In the genomic region with DNA sequence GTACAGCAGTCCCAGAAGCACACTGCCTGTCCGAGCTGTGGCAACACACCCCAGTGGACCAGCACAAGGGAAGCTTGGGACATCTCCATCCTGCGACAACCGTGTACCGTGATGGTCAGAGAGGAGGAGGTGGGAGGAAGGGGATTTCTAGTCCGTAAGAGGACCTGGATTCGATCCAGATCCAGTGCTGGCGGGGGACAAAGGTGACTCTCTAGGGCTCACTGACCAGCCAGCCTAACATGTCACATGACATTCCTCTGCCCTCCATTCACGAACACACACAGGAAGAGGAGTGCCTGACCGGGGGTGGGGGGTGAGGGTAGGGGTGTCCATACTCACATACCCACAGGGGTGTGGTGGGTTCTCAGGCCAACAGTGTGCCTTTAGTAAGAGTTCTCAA, we compare ENCODE assay signal across 17 mouse cellular contexts. TPM values are rescaled to one million over a fixed set of nuclear protein-coding genes. Genes with fewer than 3 reads are reported as not detected.
DNase-seq lines count a peak whose midpoint lies in the region; ATAC-seq and TF ChIP-seq lines count a peak whose summit lies in the region.
"Had no signal": no experiment of that assay in that cellular context is flagged by ENCODE, and none has a peak within 500 bp of the region (broad histone marks: within the 10 kb centered on the region; RNA-seq: fewer than 3 reads in every experiment).

No protein-coding gene starts in this region.

- H3K4me2 ChIP-seq in limb, embryonic 13.5 days (replicated peaks): no peak overlapping the region
- H3K4me2 ChIP-seq: embryonic facial prominence, embryonic 13.5 days; limb, embryonic 12.5 days had no signal

- peak; percentile 38 for DNase-seq in cerebellum, adult 9-10 months
- DNase-seq in limb, embryonic 10.5 days (ENCODE audit: low spot score): no peak
- peak; percentile 65 to 77 for DNase-seq in kidney, postnatal 36 days
- no peak for DNase-seq in left cerebral cortex, adult 9 months (ENCODE audit: low spot score in 2 of 2)
- no peak for DNase-seq in retina, embryonic 14.5 days (ENCODE audit: low spot score)
- DNase-seq: forebrain, postnatal 0 days; gastrocnemius, adult 2 months; heart, adult 18-20 months; right cerebral cortex, postnatal 4 days; thymus, postnatal 4 days had no signal

- WGBS in limb, embryonic 13.5 days: 85% methylated on average over 9 of the region's 9 CpGs
- 86% methylated on average over 9 of the region's 9 CpGs for WGBS in limb, embryonic 10.5 days

- no peak for ATAC-seq in cerebellum, adult (ENCODE audit: insufficient number of reproducible peaks, low FRiP score, low TSS enrichment)
- no peak for ATAC-seq in limb, embryonic 13.5 days (ENCODE audit: low FRiP score, low read depth)
- ATAC-seq: forebrain, postnatal 0 days had no signal

- no peak overlapping the region for H3K27ac ChIP-seq in limb, embryonic 13.5 days
- H3K27ac ChIP-seq in limb, embryonic 10.5 days: no peak overlapping the region
- H3K27ac ChIP-seq: embryonic facial prominence, embryonic 13.5 days; gastrocnemius, adult 2 months; layer of hippocampus, adult 2 months; limb, embryonic 12.5 days; lung, embryonic 15.5 days had no signal

- no peak overlapping the region for H3K4me3 ChIP-seq in limb, embryonic 13.5 days
- H3K4me3 ChIP-seq in limb, embryonic 10.5 days: no peak overlapping the region
- H3K4me3 ChIP-seq in E14TG2a.4 (replicated peaks; ENCODE audit: low read length): 0 out of 2 replicates have a peak overlapping the region, but pooled peaks have one; percentile 4
- H3K4me3 ChIP-seq: embryonic facial prominence, embryonic 13.5 days; gastrocnemius, adult 2 months; layer of hippocampus, adult 2 months; limb, embryonic 12.5 days had no signal

- H3K27me3 ChIP-seq in limb, embryonic 13.5 days: no peaks in the 10 kb centered on the region
- H3K27me3 ChIP-seq in limb, embryonic 10.5 days (ENCODE audit: low read depth, poor library complexity, severe bottlenecking): no peaks in the 10 kb centered on the region
- peaks cover 7% of the 10 kb centered on the region; the same call in 1 of the 2 replicates for H3K27me3 ChIP-seq in E14TG2a.4 (ENCODE audit: insufficient read depth, low read length)
- H3K27me3 ChIP-seq: embryonic facial prominence, embryonic 13.5 days; limb, embryonic 12.5 days; lung, embryonic 15.5 days had no signal

- peaks cover 23% of the 10 kb centered on the region for H3K4me1 ChIP-seq in limb, embryonic 13.5 days
- peaks cover 40% of the 10 kb centered on the region for H3K4me1 ChIP-seq in limb, embryonic 10.5 days
- H3K4me1 ChIP-seq in E14TG2a.4 (replicated peaks; ENCODE audit: low read depth, low read length): peaks cover 44% of the 10 kb centered on the region

- H3K36me3 ChIP-seq in limb, embryonic 13.5 days: peaks cover 37% of the 10 kb centered on the region
- H3K36me3 ChIP-seq in limb, embryonic 10.5 days: peaks cover 45% of the 10 kb centered on the region
- H3K36me3 ChIP-seq in E14TG2a.4 (ENCODE audit: insufficient read depth, low read length): peaks cover 27% of the 10 kb centered on the region

- H3K9ac ChIP-seq in limb, embryonic 13.5 days: peak overlapping the region; percentile 8; the same call in 1 of the 2 replicates
- H3K9ac ChIP-seq: embryonic facial prominence, embryonic 13.5 days; forebrain, postnatal 0 days; limb, embryonic 12.5 days; lung, embryonic 15.5 days had no signal

- TF ChIP-seq CTCF in E14TG2a.4 (conservative IDR thresholded peaks at IDR 0.05; ENCODE audit: low read length): no peak

- H3K9me3 ChIP-seq in limb, embryonic 13.5 days: no peaks in the 10 kb centered on the region
- H3K9me3 ChIP-seq in limb, embryonic 10.5 days (replicated peaks): no peaks in the 10 kb centered on the region
- H3K9me3 ChIP-seq in E14TG2a.4 (ENCODE audit: low read length): no peaks in the 10 kb centered on the region
- H3K9me3 ChIP-seq: embryonic facial prominence, embryonic 13.5 days; limb, embryonic 12.5 days; lung, embryonic 15.5 days had no signal

RNA-seq across cellular contexts. Expression of gene Iqce, which starts 2.4 kb away (rescaled TPM):
- 25.2 and 27.1 TPM in 2 replicates for polyA plus RNA-seq in limb, embryonic 13.5 days (2015; fragmentation: Nextera tagmentation; extraction: Ambion mirVana)
- 24.2 and 24.9 TPM in 2 replicates for polyA plus RNA-seq in limb, embryonic 10.5 days (2016; fragmentation: Nextera tagmentation; extraction: Ambion mirVana)

RNA-seq across cellular contexts. Expression of gene Brat1, which starts 5.0 kb away (rescaled TPM):
- 23.0 and 25.7 TPM in 2 replicates for polyA plus RNA-seq in limb, embryonic 13.5 days (2015; fragmentation: Nextera tagmentation; extraction: Ambion mirVana)
- 21.8 and 22.2 TPM in 2 replicates for polyA plus RNA-seq in limb, embryonic 10.5 days (2016; fragmentation: Nextera tagmentation; extraction: Ambion mirVana)

RNA-seq across cellular contexts. Expression of gene Amz1, which starts 24.2 kb away (rescaled TPM):
- 0.95 and 1.7 TPM in 2 replicates for polyA plus RNA-seq in limb, embryonic 13.5 days (2015; fragmentation: Nextera tagmentation; extraction: Ambion mirVana)
- polyA plus RNA-seq in limb, embryonic 10.5 days (2016; fragmentation: Nextera tagmentation; extraction: Ambion mirVana): 0.88 and 1.1 TPM in 2 replicates

RNA-seq across cellular contexts. Expression of gene Ttyh3, which starts 50.9 kb away (rescaled TPM):
- 39.0 and 42.1 TPM in 2 replicates for polyA plus RNA-seq in limb, embryonic 13.5 days (2015; fragmentation: Nextera tagmentation; extraction: Ambion mirVana)
- polyA plus RNA-seq in limb, embryonic 10.5 days (2016; fragmentation: Nextera tagmentation; extraction: Ambion mirVana): 36.6 and 47.0 TPM in 2 replicates

Comparison
In these comparisons a context has a peak if more than half of its experiments do, and no peak if none do; other contexts are left out.
1. DNase-seq: peak in cerebellum, adult 9-10 months (single experiment) and kidney, postnatal 36 days (2 of 2); none in limb, embryonic 10.5 days (single experiment), left cerebral cortex, adult 9 months (0 of 2) and retina, embryonic 14.5 days (single experiment).